Mouse (Mus musculus) bone marrow, adult 2 months (tissue): ENCODE measurements around the gene Clec11a.

Experiments
- CTCF ChIP-seq: fragments of 200-500 bp; IDR thresholded peaks from 2 replicates; pipeline ENCODE4 v1.5.1; 2011; ENCODE audit warnings: low read length, control low read depth; ENCODE audit not compliant: control insufficient read depth, insufficient read depth
- POLR2A ChIP-seq: fragments of 200-500 bp; IDR thresholded peaks from 2 replicates; pipeline ENCODE4 v1.6.1; 2011; ENCODE audit warnings: low read depth, mild to moderate bottlenecking, control low read depth, low read length, borderline replicate concordance; ENCODE audit not compliant: control insufficient read depth

- TF ChIP-seq CTCF (no peak), POLR2A (no peak)
Measured at GRCm38 (mm10) chr7:44275546-44275945, 31.2 kb downstream of the Clec11a start.
